Mouse (Mus musculus): ENCODE measurements at regions not wholly inside any gene's neighbourhood (a gene's known extent, or its start where the extent isn't known, plus 50 kb on each side); places are given as distances from the start of the nearest gene placed in this dataset.

DNA sequence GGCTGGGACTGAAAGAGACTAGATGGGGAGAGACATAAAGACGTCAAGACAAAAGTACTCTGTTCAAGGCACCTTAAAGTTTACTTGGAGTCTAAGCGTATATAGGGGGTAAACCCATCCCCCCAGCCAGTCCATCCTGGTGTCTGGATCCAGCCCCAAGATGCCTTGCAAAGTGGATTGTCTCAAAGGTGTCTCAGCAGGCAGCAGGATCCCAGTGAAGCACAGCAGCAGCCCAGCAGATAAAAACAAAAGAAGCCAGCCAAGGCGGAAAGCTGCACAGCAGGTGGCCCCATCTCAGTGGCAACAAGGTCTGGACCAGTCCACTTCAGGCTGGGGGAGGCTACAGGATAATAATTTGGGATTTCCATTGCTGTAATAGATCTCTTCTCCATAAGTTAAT lies 72.0 kb upstream of the Col5a2 start:
- no peak for DNase-seq

DNA sequence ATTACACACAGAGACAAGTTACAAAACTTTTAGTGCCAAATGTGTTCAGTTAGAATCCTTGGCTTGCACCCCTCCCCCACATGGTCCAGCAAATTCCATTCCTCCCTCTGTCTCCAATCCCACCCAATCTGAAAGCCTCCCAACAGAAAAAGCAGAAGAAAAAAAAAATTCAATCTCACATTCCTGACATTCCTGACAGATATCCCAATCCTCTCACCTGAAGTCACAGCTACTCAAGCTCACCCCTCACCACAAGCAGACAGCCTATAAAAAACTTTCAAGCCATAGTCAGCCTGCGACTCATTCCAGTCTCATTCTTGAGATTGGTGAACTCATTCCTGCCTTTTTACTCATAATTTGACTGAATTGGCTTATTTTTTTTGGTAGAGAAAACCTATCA lies 77.4 kb upstream of the Col5a2 start:
- no peak for DNase-seq

DNA sequence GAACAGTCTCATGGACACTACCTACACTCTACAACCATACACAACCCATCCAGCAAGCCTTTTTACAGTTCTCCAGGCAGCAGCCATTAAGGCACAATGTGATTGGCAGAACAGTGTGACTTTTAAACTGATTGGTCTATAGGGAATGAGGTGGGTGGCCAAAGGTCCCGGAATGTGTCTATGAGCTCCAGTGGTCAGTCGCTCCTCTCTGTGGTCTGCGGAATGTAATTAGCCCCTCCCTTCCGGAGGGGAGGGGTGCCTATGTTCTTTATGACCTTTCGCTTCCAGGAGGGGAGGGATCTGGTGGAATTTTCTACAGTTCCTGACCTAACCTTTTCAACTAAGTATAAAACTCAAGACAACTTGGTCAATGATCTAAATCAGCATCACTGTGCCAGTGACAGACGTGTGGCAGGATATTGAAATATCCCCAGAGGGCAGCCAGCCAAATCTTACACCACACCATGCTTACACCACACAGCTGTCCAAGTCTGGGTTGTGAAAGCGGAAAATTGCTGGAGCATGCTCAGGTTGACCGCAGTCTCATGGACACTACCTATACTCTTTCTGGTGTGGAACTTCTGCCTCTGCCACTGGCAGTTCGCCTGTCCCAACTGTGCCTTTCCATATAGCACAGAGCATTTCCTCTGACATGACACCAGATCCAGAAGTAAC lies 84.4 kb upstream of the Col5a2 start:
- DNase-seq = peak; percentile 52

DNA sequence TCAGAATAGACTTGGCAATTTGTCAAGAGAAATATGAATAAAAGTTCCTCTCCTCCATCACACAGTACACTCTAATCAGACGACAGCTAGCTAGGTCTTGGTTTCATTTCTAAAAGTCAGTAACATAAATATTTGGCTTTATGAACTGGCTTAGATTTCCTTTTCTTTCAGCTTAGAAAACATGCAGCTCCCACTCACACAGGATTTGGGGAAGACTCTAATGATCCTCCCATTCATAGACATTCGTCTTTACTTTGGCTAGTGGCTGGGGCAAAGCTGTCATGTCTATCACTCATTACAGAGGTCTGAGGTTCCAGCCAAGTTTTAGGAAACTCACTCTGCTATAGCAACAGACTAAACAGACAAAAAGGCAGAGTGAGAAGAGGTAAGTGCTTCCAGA lies 94.2 kb upstream of the Col5a2 start:
- no peak for DNase-seq

DNA sequence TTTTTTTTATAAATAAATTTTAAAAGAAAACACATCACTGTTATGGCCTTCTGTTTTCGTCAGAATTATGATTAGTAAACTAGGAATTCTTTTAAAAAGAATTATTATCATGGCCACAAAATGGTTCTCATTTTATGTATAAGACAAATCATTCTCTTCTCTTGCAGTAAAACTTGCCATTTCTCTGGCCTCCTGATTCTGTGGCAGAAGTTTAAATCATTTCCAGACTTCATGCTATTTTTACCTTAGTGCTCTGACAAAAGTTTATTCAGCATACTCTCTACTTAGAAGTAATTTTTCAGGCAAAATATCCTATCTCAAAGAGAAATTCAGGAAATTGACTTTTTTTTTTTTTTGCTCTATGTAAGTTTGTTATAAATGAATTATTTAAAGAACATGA lies 96.3 kb upstream of the Col5a2 start:
- DNase-seq = no peak

DNA sequence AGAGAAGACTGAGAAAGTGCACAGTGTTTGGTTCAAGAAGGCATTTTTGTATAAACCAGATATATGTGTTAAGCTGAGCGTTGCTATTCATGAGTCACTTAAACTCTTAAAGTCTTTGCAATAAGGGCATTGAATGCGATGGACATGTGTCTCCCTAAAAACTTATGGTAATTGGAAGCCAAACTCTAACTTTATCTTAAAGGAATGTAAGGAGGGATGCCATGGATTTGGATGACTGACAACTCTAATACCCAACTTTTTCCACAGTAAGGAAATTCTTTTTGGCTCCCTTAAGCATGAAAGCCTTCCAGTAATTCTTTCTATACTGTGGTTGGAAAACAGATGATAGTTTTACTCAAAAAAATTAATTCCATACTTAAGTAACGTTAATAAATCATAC lies 96.9 kb upstream of the Col5a2 start:
- DNase-seq = no peak

DNA sequence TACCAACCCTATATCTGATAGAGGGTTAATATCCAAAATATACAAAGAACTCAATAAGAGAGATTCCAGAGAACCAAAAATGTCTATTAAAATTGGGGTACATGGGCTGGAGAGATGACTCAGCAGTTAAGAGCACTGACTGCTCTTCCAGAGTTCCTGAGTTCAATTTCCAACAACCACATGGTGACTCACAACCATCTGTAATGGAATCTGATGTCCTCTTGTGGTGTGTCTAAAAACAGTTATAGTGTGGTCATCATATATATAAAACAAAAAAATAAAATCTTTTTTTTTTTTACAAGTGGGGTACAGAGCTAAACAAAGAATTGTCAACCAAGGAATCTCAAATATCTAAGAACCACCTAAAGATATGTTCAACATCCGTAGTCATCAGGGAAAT lies 102.5 kb upstream of the Col5a2 start:
- DNase-seq = no peak

DNA sequence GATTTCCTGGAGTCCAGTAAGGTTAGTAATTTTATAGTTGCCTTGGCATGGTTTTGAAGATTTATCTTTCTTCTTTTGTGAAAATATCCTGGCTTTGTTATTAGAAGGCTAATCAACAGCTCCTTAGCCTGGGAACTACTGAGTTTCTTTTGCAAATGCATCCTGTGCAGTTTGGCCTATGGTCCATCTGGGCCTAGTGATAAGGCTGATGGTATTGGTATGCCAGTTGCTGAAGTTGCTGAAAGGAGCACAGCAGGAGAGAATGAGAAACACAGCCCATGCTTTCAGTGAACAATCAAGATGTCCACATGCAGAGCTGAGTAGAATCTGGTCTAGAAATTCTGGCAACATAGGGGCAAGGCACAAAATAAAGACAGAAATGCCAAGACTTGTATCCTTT lies 105.2 kb upstream of the Col5a2 start:
- no peak for DNase-seq

DNA sequence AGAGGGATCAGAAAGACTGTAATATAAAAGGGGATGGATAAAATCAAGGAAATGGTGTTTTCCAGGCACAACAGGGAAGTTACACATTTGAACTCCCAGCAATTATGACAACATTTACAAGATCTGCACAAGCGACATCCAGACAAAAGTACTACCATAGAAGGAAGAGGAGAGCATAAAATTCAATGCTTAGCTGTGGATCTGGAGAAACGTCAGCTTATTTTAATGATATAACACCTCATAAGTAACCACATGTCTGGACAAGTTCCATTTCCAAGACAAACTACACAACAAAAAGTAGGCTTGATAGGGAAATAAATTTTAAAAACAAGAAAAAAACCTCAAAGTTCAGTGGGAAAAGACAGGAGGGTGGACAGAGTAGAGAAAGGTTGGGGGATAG lies 115.9 kb upstream of the Col5a2 start:
- no peak for DNase-seq

DNA sequence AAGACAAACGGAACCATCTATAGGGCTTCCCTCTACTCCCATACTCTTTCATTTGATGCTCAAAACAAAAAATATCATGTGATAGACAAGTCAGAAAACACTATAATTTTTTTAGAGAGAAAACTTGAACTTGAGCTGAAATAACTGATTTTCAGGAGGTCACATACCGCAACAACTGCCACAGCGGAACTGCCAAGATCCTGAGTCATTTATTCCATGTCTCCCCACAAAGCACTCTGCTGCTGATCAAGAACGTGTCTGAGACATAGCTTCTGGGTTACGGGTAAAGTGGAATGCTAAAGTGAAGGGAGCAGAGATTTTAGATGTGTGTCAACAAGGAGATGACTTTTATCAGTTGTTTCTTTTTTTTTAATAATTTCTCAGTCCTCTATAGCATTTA lies 122.8 kb upstream of the Col5a2 start:
- DNase-seq = peak; percentile 32

DNA sequence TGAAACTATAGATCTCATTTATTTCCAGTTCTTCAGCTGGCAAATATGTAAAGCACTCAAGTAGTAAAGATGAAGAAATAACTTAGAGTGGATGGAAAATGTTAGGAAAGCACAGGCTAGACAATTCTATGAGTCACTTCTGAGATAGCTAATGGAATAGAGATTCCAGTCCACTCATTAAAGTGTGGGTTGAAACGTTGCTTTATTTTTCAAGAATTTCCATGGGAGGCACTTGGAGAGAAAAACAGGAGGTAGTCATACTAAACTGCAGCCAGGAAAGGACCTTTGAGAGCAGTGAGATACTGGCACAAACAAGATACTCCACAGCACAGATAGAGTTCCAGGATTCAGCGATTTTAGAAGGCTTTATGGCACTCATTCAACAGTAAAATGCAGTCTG lies 123.7 kb upstream of the Col5a2 start:
- DNase-seq = peak; percentile 8

DNA sequence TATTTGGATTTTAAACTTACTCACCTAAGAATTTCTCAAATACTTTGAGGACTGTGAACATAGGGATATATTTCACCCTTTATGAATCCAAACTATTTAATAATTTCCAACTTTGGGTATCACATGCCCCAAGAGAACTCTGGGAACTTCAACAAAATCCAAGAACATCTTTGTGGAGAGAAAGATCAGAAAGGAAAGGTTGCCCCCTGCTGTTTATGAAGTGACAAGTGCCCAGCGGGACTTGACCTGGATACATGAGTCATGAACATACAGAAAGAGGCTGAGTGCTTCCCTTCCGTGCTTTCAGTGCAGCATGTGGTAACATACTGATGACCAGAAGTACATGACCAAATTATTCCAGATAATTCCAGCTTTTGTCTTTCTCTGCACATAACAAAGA lies 124.8 kb upstream of the Col5a2 start:
- DNase-seq = peak; percentile 67

DNA sequence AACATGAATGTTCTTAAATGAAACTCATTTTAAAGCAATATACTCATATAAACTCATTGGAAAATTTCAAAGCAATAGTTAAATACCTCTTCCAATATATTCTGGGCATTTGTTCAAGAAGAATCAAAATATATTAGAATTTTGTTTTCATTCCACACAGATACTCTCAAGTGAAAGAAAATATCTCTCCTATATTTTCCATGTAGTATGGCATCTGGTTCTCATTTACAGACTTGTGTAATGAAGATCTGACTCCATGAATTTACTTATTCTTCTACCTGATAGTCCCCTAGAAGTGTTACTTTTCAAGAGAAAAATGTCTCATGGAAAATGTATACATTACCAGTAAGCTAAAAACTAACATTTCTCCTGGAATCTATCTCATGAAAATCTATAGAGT lies 144.2 kb upstream of the Col5a2 start:
- DNase-seq = no peak

DNA sequence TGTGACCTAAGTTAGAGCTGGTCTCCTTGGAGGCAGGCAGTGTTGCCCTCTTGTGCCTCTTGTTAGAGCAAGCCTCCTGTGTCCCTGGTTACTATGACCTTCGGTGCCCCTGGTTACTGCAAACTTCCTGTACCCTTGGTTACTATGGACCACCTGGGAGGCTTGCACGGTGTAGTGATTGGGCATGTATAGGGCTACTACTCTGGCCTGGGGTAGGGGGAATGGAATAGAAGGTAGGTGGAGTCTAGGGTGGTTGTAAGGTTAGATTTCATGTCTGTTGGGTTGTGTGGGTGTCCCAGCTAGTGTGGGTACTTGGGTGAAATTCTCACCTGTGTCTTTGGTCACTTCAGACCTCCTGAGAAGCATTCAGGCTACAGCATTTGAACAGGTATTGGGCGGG lies 141.7 kb upstream of the Wdr75 start:
- no peak for DNase-seq

DNA sequence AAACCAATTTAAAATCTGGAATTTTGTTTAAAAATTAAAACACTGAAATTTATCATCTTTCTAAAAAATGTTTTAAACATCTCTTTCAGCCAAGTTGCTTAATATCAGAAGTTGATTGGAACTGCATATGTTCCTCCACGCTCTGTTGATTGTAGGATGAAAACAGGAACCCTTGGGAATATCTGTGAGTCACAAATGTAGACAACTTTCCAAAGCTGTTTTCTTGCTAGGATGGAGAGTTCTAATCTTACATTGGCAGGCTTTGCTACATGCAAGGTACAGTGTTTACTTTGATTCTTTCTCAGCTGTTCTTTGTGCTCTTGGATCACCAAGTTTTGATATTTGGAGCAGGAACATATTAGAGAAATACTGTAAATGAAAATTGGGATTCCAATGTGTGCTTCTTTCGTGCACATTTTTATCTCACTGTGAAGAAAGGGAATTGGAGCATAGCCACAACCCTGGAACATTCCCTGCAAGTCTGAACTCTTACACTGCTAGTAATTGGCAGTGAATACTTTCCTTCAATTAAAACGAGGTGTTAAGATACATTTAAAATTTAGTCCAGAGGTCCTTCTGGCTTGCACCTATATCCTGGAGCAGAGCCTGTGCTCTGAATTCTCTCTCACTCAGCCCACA lies 131.0 kb upstream of the Wdr75 start:
- DNase-seq = no peak

DNA sequence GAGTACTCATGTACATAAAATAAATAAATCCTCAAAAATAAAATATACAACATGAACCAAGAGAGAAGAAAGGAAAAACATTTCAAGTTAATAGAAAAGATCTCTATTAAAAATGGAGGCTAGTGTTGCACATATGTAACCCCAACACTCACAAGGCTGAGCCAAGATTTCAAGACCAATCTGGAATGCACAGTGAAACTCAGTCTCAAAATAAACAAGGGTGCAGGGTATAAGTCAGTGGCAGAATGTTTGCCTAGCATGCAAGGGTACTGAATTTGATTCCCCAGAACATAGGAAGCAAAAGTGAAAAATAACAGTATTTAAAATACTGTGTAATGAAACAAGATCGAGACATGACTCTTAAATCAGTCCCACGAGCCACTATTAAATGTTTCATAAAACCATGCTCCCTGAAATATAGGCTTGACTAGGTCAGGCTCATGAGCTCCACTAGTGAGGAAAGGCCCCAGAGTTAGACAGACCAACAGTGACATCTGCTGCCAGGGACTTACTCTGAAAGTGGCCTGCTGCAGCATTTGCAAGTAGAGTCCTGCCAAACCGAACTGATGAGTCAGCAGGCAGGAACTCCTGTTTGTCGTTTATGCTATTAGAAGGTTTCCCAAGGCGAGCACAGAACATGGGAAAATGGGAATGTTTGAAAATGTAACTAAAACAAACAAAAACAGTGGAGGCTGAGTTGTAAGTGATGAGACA lies 122.4 kb upstream of the Wdr75 start:
- DNase-seq = peak; percentile 75

DNA sequence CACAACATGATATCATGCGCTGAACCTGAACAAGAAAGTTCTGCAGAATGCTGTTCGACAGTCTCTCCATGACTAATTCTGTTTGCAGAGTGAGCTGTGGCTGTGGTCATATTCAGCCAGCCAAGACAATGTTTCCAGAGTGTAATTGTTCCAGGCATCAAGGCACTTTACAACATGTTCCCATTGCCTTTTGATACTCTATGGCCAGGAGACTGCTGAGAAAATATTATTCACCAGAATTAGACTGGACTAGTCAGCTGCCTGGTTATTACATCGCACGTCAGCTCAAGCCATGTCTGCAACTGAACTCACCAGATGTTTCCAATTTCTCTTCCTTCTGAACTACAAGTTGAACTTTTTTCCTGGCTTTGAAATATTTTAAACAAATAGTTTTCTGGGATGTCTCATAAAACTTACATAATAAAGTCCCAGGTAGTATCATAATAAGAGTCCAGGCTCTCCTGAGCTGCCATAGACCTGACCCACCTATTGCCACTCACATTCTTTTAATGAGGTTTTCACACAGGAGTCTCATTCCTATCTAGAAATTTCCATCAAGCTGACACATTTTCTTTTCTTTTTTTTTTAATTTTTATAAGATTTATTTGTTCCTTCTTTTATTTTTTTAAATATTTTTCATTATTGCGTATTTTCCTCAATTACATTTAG lies 119.1 kb upstream of the Wdr75 start:
- DNase-seq = peak; percentile 34

DNA sequence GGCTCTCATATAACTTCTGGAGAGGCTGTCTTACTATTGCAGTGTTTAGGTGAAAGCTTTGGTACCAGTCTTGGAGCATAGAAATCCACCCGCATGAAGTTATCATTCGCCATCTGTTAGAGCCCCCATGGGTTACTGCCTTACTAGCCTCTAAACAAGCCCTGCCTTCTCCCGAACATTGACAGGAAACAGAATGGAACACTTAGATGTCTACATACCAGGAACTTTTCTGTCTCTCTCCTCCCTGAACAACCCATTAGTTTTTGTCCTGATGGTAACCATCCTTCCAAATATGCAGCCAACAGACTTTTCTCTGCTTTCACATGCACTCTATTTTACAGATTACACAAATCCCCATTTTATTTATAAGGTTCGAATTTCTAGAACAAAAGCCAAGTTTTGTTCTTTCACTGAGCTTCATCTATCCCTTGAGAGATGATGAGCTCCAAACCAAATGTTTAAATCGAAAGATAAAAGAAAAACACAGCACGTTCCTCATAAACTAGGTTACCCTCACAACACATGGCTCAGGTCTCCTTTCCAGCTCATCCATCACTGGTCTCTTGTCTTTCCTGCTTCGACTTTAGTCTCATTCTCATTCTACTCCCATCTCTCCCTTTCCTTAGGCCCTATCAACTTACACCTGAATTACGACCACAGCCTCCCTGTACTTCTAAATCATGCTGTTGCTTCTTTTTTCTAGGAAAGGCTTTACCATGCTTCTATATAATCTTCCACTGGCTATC lies 114.8 kb upstream of the Wdr75 start:
- no peak for DNase-seq

DNA sequence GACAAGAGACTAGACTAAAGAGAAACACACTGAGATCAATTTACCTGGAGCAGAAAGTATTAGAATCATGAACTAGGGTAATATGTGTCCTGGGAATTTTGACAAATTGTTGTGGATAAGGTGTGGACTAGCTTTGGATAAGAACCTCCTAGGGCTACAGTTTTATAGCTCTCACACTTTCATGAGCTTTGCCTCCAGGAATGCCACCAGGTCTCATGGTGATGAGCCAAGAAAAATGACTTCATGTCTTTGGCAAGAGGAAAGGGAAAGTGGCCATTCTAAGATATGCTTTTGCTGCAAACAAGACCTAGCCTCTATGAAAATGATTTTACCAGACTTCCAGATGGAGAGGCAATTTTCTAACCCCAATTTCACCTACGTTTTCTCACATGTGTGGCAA lies 94.1 kb upstream of the Wdr75 start:
- DNase-seq = peak; percentile 5

DNA sequence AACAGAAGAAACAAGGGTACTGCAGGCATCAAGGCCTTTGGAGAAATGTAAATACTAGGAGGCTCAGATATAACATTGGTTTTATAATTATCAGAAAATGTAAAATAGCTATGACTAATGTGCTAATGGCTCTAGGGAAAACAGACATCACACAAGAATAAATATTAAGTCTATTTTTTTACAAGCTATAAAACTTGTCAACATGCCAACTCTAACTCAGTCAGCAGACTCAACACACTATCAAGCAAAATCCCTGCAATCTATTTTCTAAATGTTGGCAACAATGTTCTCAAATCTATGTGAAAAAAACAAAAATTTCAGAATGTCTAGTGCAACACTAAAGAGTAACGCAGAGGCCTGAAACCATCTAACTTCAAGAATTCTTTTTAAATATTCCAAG lies 93.5 kb upstream of the Wdr75 start:
- DNase-seq = no peak

DNA sequence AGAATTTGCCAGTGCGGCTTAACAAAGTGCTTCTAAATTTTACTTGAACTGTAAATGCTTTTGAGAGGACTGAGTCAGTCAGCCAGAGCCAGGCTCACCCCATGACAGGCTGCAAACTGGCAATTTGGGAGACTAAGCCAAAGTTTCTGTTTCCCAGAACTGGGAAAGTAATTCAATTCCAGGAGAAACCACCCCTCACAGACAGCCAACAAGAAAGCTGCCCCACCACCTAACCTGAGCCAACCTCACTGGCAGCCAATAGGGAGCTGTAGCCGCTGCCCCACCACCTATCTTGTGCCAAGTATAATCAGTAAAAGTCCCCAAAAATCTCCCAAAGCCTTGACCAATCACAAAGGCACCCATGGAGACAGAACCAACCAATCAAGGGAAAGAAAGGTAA lies 71.6 kb upstream of the Wdr75 start:
- DNase-seq = peak; percentile 9

DNA sequence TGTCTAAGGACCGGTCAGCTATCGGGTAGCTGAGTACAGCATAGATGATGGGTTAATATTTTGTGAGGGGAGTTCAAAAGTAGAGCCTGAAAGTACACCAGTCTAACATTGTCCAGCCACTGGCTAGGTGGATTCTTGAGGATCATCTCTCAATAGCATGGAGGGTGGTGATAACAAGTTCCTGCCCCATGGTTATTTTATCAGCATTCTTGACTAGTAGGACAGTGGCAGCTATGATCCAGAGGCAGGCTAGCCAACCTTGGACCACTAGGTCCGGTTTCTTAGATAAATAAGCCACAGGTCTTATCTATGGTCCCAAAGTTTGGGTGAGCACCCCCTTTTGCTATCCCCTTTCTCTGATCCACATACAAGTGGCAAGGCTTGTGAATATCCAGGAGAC lies 62.0 kb upstream of the Wdr75 start:
- no peak for DNase-seq

DNA sequence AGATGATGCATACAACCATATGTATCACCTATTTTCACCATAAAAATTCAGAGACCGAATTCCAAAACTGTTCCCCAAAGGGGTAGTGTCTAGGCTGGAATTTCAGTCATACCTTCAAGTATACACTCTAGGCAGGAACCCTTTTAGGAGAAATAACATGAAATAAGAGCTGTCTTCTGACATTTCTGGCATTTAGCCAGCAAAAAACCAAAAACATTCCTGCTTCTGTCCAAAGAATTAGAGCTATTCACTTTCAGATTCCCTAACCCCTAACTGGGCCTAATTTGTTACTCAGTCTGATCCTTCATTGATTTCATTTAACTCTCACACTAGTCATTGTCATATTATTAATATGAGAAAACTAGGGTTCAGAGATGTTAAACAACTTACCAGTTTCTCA lies 49.8 kb upstream of the Wdr75 start:
- no peak for DNase-seq

Measured in lung, postnatal 36 days (tissue).